Comparison of ENCODE assay signal across 23 mouse cellular contexts in the genomic region with DNA sequence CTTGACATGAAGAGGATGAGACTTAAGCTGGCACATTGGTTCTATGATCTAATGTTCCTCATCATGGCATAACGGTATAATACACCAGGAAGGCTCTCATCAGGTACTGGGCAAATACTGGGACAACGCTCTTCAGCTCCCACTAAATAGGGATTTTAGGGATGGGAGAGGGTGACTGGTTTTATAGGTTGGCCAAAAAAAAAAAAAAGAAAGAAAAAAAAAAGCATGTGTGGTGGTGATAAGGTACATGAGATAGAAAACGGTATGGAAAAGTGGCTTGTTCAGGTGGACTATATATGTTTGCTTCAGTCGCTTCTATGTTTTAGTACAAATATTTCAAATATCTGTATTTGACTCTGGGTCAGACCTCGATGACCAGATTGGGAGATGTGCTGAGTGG.
DNase-seq lines count a peak whose midpoint lies in the region; ATAC-seq lines count a peak whose summit lies in the region.
"Had no signal": no experiment of that assay in that cellular context is flagged by ENCODE, and none has a peak within 500 bp of the region (broad histone marks: within the 10 kb centered on the region; RNA-seq: fewer than 3 reads in every experiment).

No protein-coding gene starts in this region.

- no peak overlapping the region for H3K4me2 ChIP-seq in forebrain, embryonic 11.5 days (ENCODE audit: low read depth, low read length, severe bottlenecking)
- no peak overlapping the region for H3K4me2 ChIP-seq in forebrain, embryonic 16.5 days (ENCODE audit: low read length)
- no peak overlapping the region for H3K4me2 ChIP-seq in midbrain, embryonic 11.5 days
- no peak overlapping the region for H3K4me2 ChIP-seq in midbrain, embryonic 15.5 days
- no peak overlapping the region for H3K4me2 ChIP-seq in hindbrain, embryonic 13.5 days
- H3K4me2 ChIP-seq in midbrain, embryonic 14.5 days (ENCODE audit: low read length), result no peak overlapping the region
- H3K4me2 ChIP-seq: limb, embryonic 12.5 days; liver, embryonic 15.5 days; lung, embryonic 14.5 days had no signal

- H3K4me3 ChIP-seq in forebrain, embryonic 11.5 days (ENCODE audit: low read depth, low read length), result no peak overlapping the region
- no peak overlapping the region for H3K4me3 ChIP-seq in forebrain, embryonic 16.5 days (replicated peaks; ENCODE audit: low read length)
- H3K4me3 ChIP-seq in midbrain, embryonic 11.5 days (ENCODE audit: low read depth, low read length), result no peak overlapping the region
- H3K4me3 ChIP-seq in midbrain, embryonic 15.5 days, result no peak overlapping the region
- no peak overlapping the region for H3K4me3 ChIP-seq in hindbrain, embryonic 13.5 days
- H3K4me3 ChIP-seq in midbrain, embryonic 14.5 days (replicated peaks; ENCODE audit: low read depth, low read length), result no peak overlapping the region
- H3K4me3 ChIP-seq: limb, embryonic 12.5 days; liver, embryonic 15.5 days; myocyte had no signal

- no peak for DNase-seq in forebrain, embryonic 11.5 days (ENCODE audit: low spot score)
- no peak for DNase-seq in midbrain, embryonic 11.5 days (ENCODE audit: low spot score, missing footprints)
- no peak for DNase-seq in midbrain, embryonic 14.5 days
- DNase-seq in thymus, postnatal 0 days (ENCODE audit: low spot score), result no peak
- DNase-seq in layer of hippocampus, adult 9-10 months (ENCODE audit: low spot score), result no peak
- DNase-seq: adrenal gland, postnatal 25 days; cerebellum, adult 18-20 months; cerebellum, postnatal 14 days; gastrocnemius, postnatal 14 days; heart, postnatal 14 days; kidney, adult 9 months; kidney, postnatal 10 days; lung, embryonic 14.5 days; lung, postnatal 14 days; spleen, adult 18-20 months; thymus, postnatal 36 days had no signal

- H3K27ac ChIP-seq in forebrain, embryonic 11.5 days (ENCODE audit: low read depth, low read length), result 0 out of 2 replicates have a peak overlapping the region, but pooled peaks have one; percentile 7
- no peak overlapping the region; the same call in 1 of the 2 replicates for H3K27ac ChIP-seq in forebrain, embryonic 16.5 days (ENCODE audit: low read length)
- H3K27ac ChIP-seq in midbrain, embryonic 11.5 days (ENCODE audit: low read depth, low read length), result peak overlapping the region; percentile 41; the same call in 1 of the 2 replicates
- no peak overlapping the region for H3K27ac ChIP-seq in midbrain, embryonic 15.5 days
- peak overlapping the region; percentile 69; the same call in 1 of the 2 replicates for H3K27ac ChIP-seq in hindbrain, embryonic 13.5 days
- peak overlapping the region; percentile 58; the same call in 1 of the 2 replicates for H3K27ac ChIP-seq in midbrain, embryonic 14.5 days (replicated peaks; ENCODE audit: low read depth, low read length)
- H3K27ac ChIP-seq: limb, embryonic 12.5 days; liver, embryonic 15.5 days had no signal

- H3K4me1 ChIP-seq in forebrain, embryonic 11.5 days (replicated peaks; ENCODE audit: control insufficient read depth, insufficient read depth, low read length), result peaks cover 7% of the 10 kb centered on the region; the same call in 1 of the 2 replicates
- peaks cover 20% of the 10 kb centered on the region for H3K4me1 ChIP-seq in forebrain, embryonic 16.5 days (replicated peaks; ENCODE audit: control insufficient read depth, insufficient read depth, low read length)
- H3K4me1 ChIP-seq in midbrain, embryonic 11.5 days (ENCODE audit: control insufficient read depth, insufficient read depth, low read length), result no peaks in the 10 kb centered on the region; the same call in 1 of the 2 replicates
- peaks cover 19% of the 10 kb centered on the region; the same call in 1 of the 2 replicates for H3K4me1 ChIP-seq in midbrain, embryonic 15.5 days
- H3K4me1 ChIP-seq in hindbrain, embryonic 13.5 days (replicated peaks), result peaks cover 40% of the 10 kb centered on the region
- peaks cover 9% of the 10 kb centered on the region for H3K4me1 ChIP-seq in midbrain, embryonic 14.5 days (ENCODE audit: control insufficient read depth, insufficient read depth, low read length)

- no peak overlapping the region for H3K9ac ChIP-seq in forebrain, embryonic 11.5 days (ENCODE audit: low read length)
- no peak overlapping the region for H3K9ac ChIP-seq in forebrain, embryonic 16.5 days (replicated peaks; ENCODE audit: low read depth, low read length)
- H3K9ac ChIP-seq in midbrain, embryonic 11.5 days (ENCODE audit: low read length), result no peak overlapping the region
- H3K9ac ChIP-seq in midbrain, embryonic 15.5 days, result no peak overlapping the region
- no peak overlapping the region for H3K9ac ChIP-seq in hindbrain, embryonic 13.5 days
- H3K9ac ChIP-seq in midbrain, embryonic 14.5 days (replicated peaks; ENCODE audit: low read length), result no peak overlapping the region
- H3K9ac ChIP-seq: limb, embryonic 12.5 days; liver, embryonic 15.5 days; lung, embryonic 14.5 days had no signal

- no peaks in the 10 kb centered on the region for H3K27me3 ChIP-seq in forebrain, embryonic 11.5 days (ENCODE audit: control insufficient read depth, insufficient read depth, low read length)
- H3K27me3 ChIP-seq in forebrain, embryonic 16.5 days (replicated peaks; ENCODE audit: control insufficient read depth, insufficient read depth, low read length), result no peaks in the 10 kb centered on the region
- no peaks in the 10 kb centered on the region for H3K27me3 ChIP-seq in midbrain, embryonic 11.5 days (ENCODE audit: control insufficient read depth, insufficient read depth, low read length)
- H3K27me3 ChIP-seq in midbrain, embryonic 15.5 days (replicated peaks), result no peaks in the 10 kb centered on the region
- H3K27me3 ChIP-seq in hindbrain, embryonic 13.5 days, result no peaks in the 10 kb centered on the region
- no peaks in the 10 kb centered on the region for H3K27me3 ChIP-seq in midbrain, embryonic 14.5 days (ENCODE audit: control insufficient read depth, insufficient read depth, low read length)
- H3K27me3 ChIP-seq: limb, embryonic 12.5 days; liver, embryonic 15.5 days had no signal

- no peaks in the 10 kb centered on the region for H3K9me3 ChIP-seq in forebrain, embryonic 11.5 days (ENCODE audit: control insufficient read depth, low read length)
- no peaks in the 10 kb centered on the region for H3K9me3 ChIP-seq in forebrain, embryonic 16.5 days (ENCODE audit: control insufficient read depth, low read length)
- no peaks in the 10 kb centered on the region for H3K9me3 ChIP-seq in midbrain, embryonic 11.5 days (ENCODE audit: control insufficient read depth, low read length)
- no peaks in the 10 kb centered on the region for H3K9me3 ChIP-seq in midbrain, embryonic 15.5 days
- H3K9me3 ChIP-seq in hindbrain, embryonic 13.5 days, result no peaks in the 10 kb centered on the region
- no peaks in the 10 kb centered on the region for H3K9me3 ChIP-seq in midbrain, embryonic 14.5 days (ENCODE audit: control insufficient read depth, low read length)
- H3K9me3 ChIP-seq: limb, embryonic 12.5 days; liver, embryonic 15.5 days had no signal

- ATAC-seq in forebrain, embryonic 11.5 days (replicated peaks; ENCODE audit: low FRiP score), result no peak
- ATAC-seq in forebrain, embryonic 16.5 days, result no peak
- ATAC-seq in midbrain, embryonic 11.5 days (ENCODE audit: low FRiP score), result no peak
- ATAC-seq in midbrain, embryonic 15.5 days (replicated peaks), result no peak
- ATAC-seq in hindbrain, embryonic 13.5 days (ENCODE audit: low FRiP score), result no peak
- no peak for ATAC-seq in midbrain, embryonic 14.5 days (ENCODE audit: low FRiP score, low TSS enrichment)
- ATAC-seq: intestine, postnatal 0 days had no signal

- 88% methylated on average over 5 of the region's 5 CpGs for WGBS in forebrain, embryonic 11.5 days
- WGBS in forebrain, embryonic 16.5 days, result 96% methylated on average over 5 of the region's 5 CpGs
- 92% methylated on average over 5 of the region's 5 CpGs for WGBS in midbrain, embryonic 11.5 days
- 95% methylated on average over 5 of the region's 5 CpGs for WGBS in midbrain, embryonic 15.5 days
- 98% methylated on average over 5 of the region's 5 CpGs for WGBS in hindbrain, embryonic 13.5 days
- 95% methylated on average over 5 of the region's 5 CpGs for WGBS in midbrain, embryonic 14.5 days

- no peaks in the 10 kb centered on the region for H3K36me3 ChIP-seq in forebrain, embryonic 11.5 days (ENCODE audit: control insufficient read depth, insufficient read depth, low read length)
- H3K36me3 ChIP-seq in forebrain, embryonic 16.5 days (ENCODE audit: control insufficient read depth, insufficient read depth), result no peaks in the 10 kb centered on the region
- no peaks in the 10 kb centered on the region for H3K36me3 ChIP-seq in midbrain, embryonic 11.5 days (ENCODE audit: control insufficient read depth, insufficient read depth, low read length)
- no peaks in the 10 kb centered on the region for H3K36me3 ChIP-seq in midbrain, embryonic 15.5 days (replicated peaks)
- H3K36me3 ChIP-seq in hindbrain, embryonic 13.5 days, result no peaks in the 10 kb centered on the region
- H3K36me3 ChIP-seq in midbrain, embryonic 14.5 days (ENCODE audit: control insufficient read depth, insufficient read depth, low read length), result no peaks in the 10 kb centered on the region
- H3K36me3 ChIP-seq: limb, embryonic 12.5 days; liver, embryonic 15.5 days had no signal

Comparison
In these comparisons a context has a peak if more than half of its experiments do, and no peak if none do; other contexts are left out.
1. H3K27ac ChIP-seq: peak in forebrain, embryonic 11.5 days (single experiment), midbrain, embryonic 11.5 days (single experiment), hindbrain, embryonic 13.5 days (single experiment) and midbrain, embryonic 14.5 days (single experiment); none in forebrain, embryonic 16.5 days (single experiment) and midbrain, embryonic 15.5 days (single experiment).